Mouse (Mus musculus): ENCODE measurements around the gene Kcnip2. TPM values are rescaled to one million over a fixed set of nuclear protein-coding genes. Genes with fewer than 3 reads are reported as not detected.

The Kcnip2 gene
- polyA plus RNA-seq, 1 experiment from 2014 or later = not detected

DNA sequence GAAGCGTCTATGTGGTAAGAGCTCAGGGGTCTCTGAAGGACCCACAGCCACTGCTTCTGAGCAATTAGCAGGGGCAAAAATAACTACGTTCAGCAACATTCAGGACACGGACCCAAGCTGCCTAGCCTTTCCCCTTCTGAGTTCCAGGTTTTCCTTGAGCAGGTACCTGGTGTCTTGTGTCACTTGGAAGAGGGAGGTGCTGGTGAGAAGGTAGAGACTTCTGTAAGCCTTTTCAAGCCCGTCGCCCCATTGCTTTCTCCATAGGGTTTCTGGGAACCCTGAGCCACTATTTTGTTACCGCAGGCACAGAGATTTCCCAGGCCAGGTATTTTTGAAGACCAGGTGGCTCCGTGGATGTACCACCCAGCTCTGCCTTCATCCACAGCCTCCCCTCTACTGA is 72.2 kb downstream of the Kcnip2 start:
- no peak overlapping the region for H3K4me3 ChIP-seq (ENCODE audit: inconsistent target)
- no peak overlapping the region for H3K27ac ChIP-seq
- no peaks in the 10 kb centered on the region for H3K36me3 ChIP-seq (ENCODE audit: inconsistent target)
- 88% methylated on average over 7 of the region's 7 CpGs for WGBS (ENCODE audit: missing documents)
- H3K79me2 ChIP-seq (ENCODE audit: inconsistent target) = no peaks in the 10 kb centered on the region; the same call in 1 of the 2 replicates

DNA sequence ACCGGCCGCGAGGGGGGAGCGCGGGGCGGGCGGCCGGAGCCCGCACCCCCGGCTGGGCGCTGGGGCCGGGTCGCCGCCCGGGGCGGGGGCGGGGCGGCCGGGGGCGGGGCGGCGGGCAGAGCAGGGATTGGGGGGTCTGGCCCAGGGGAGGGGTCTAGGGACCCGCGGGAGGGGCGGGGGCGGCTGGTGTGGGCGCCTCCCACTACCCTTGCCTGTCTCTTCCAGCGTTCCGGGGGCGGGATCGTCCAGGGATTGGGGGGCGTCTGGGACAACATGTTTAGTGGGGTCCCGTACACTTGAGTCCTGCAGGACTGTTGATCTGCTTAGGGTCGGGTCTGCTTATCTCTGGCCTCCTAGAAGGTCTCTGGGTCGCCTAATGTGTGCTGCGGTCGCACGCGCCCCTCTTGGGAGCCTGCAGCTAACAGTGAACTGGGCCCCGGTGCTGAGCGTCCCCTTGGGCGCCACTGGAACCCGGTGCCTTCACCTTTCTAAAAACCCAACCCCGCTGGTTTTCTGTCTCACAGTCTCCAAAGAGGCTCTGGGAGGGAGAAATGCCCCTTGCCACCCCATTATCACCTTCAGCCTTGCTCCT is 72.8 kb downstream of the Kcnip2 start:
- Histone ChIP-seq H3K36me3 (ENCODE audit: inconsistent target) (no peaks in the 10 kb centered on the region), H3K4me3 (ENCODE audit: inconsistent target) (no peak overlapping the region), H3K79me2 (ENCODE audit: inconsistent target) (no peaks in the 10 kb centered on the region), H3K27ac (no peak overlapping the region)
- WGBS (ENCODE audit: missing documents) = 26% methylated on average over 19 of the region's 44 CpGs

DNA sequence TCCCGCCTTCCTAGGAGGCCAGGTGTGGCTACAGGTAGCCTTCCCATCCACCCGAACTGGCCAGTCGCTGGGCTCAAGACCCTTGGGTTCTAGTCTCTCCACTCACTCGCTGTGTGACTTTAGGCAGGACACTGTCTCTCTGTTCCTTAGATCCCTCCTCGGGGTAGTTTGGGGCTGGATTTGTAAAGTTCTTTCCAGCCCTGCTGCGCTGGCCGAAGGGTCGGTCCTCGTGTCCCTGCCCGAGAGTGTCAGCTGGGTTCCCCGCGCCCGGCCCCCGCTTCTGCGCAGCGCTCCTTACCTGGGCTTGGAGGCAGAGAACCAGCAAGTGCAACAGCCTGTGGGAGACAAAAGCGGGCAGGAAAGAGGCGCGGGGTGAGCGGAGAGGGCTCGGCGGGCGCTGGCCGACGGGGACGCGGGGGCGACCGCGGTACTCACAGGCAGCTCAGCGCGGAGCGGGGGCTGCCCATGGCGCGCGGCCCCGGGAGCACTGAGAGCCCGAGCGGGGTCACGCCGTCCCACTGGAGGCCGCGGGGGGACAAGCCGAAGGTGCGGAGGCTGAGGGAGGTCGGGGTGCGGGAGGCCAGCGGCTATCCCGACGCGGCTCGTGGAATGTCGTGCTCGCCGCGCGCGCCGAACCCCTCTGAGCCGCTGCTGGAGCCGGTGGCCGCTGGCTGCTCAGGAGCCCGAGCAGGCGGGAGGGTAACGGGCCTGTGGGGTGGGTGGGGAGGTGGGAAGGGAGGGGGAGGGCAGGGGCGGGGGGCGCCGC is 73.5 kb downstream of the Kcnip2 start, which contains the start of gene Fgf8:
Gene Fgf8, minus strand, starts transcription at position 698 of the 766 bp plus-strand sequence.
- Histone ChIP-seq H3K4me3 (ENCODE audit: inconsistent target) (no peak within 1 kb of the TSS), H3K27ac (no peak within 1 kb of the TSS), H3K79me2 (ENCODE audit: inconsistent target) (no peaks in the 10 kb centered on the region), H3K36me3 (ENCODE audit: inconsistent target) (no peaks in the 10 kb centered on the region)
- WGBS (ENCODE audit: missing documents) = 3% methylated on average over 61 of the region's 68 CpGs

Other genes starting within 250 kb of the Kcnip2 start
- 18.7 to 53.4 TPM (median 32.9 TPM) in 3 replicates for gene Fbxw4, start 155.7 kb downstream of the Kcnip2 start, polyA plus RNA-seq (2018)
- gene Fgf8, start 73.1 kb downstream of the Kcnip2 start, polyA plus RNA-seq (2018) = not detected in 3 replicates
- 11.7 to 64.5 TPM (median 22.5 TPM) in 3 replicates for gene Npm3, start 66.5 kb downstream of the Kcnip2 start, polyA plus RNA-seq (2018)
- gene Mgea5, start 32.2 kb downstream of the Kcnip2 start, polyA plus RNA-seq (2018) = 71.3 to 78.4 TPM (median 71.7 TPM) in 3 replicates
- 9.3 to 14.2 TPM (median 10.7 TPM) in 3 replicates for gene Armh3, start 182.4 kb upstream of the Kcnip2 start, polyA plus RNA-seq (2018)
- 5.1 to 9.8 TPM (median 9.4 TPM) in 3 replicates for gene Hps6, start 187.4 kb upstream of the Kcnip2 start, polyA plus RNA-seq (2018)
- gene Pprc1, start 228.8 kb upstream of the Kcnip2 start, polyA plus RNA-seq (2018) = 13.1 to 26.2 TPM (median 15.9 TPM) in 3 replicates
- gene Ldb1, start 229.2 kb upstream of the Kcnip2 start, polyA plus RNA-seq (2018) = 59.8 to 83.3 TPM (median 73.3 TPM) in 3 replicates

All from macrophage (primary cell).